Mouse (Mus musculus): ENCODE data around the gene Cd300ld3.
"Not testable (repeated sequence)": the region's sequence is repeated elsewhere in the genome, so short reads cannot be mapped to it uniquely, and the experiment has no call there.

Cd300ld3 gene

DNA sequence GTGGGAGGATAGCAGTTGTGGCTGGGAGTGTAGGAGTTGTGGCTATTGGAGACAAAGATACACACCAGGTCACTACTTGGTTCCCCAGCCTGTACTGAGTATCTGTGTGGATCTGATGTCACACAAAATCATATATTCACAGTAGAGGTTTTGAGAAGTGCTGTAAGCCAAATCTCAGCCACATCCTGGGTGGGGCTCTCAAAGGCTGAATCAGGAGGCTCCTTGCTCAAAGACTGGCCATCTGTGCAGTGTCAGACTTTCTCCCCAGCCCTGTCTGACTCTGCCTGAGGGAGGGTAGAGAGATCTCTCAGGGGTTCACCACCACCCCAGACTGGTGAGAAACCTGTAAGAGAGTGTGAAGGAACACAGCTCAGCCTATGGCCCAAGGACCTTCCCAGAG is 6.3 kb upstream of the Cd300ld3 start:
- DNase-seq (ENCODE audit: inconsistent age in 2 of 2, low spot score in 1 of 2), result no peak

DNA sequence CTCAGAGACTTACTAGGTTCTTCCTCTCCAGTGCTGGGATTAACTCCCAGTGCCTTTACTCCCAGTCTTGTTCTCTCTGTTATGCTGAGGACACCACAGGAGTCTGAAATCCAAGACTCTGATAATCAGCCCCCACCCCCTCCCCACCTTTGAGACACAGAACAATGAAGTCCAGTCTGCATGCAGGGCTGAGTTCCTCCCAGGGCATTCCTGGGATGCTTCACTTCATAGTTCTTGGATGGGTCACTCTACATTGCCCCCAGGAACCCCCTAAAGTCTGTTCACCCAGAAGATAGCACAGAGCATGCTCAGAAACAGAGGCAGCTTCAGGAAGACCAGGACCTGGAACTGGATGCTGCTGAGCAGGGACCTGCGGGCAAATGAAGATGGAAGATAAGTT is 4.8 kb upstream of the Cd300ld3 start:
- DNase-seq (ENCODE audit: inconsistent age in 2 of 2, low spot score in 1 of 2), result no peak

DNA sequence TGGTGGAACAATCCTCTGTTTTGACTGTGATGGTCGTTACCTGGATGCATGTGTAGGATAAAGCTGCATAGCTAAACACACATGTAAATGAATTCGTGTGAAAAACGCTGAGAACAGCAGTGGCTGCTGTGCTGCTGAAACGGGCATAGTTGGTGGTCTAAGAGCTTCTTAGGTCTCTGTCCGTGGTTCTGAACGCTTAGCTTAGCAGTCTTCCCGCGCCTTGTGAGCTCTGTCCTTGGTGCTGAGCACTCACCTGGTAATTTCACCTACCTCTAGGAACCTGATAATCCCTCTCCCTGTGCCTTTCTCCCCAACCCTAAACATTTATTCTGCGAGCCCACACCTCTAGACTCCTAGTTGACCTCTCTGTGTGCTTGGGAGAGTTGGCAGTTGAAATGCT is 4.0 kb upstream of the Cd300ld3 start:
- DNase-seq (ENCODE audit: inconsistent age in 2 of 2, low spot score in 1 of 2), result peak in 1 of 2 experiments; percentile 69

DNA sequence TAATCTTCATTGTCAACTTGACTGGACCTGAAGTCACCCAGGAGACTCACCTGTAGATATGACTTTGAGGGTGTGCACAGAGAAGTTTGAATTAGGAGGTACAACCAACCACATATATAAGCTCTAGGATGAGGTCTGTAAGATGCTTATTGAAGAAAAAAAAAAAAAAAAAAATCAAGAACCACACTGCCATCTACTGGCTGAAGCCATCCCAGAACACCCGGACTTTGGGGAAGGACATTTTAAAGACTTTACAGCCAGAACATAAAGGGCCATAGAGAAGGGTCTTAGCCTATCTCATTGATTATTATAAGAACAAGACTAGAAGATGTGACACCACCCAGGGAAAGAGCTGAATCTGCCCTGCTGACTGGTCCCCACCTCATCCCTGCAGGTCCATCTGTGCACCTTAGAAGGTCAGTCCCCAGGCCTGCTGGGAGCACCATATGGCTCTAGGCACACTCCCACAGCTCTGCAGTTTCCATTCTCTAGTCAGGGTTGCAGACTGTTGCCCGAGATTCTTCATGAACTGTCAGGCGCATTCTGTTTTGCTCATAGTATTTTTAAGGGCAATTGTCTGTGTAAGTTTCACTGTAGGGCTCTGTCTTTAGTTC is 1.2 kb upstream of the Cd300ld3 start:
- DNase-seq (ENCODE audit: inconsistent age in 2 of 2, low spot score in 1 of 2), result peak in 1 of 2 experiments; percentile 53

DNA sequence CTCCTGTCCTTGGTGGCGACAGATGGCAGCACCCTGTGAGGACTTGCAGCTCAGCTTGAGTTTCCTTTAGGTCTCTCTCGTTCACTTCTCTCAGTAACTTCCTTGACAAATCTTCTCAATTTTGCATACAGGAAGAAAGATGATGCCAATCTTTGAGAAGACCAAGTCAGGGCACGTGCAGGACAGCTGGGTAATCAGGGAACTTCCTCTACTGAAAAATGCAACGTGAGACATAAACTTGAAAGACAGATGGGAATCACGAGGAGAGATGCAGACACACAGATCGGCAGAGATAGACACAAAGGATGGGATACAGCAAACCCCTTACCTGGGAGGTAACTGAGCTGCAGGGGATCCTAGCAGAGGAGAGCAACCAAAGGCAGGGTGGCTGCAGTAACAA is 10.5 kb downstream of the Cd300ld3 start, which contains the start of gene Cd300ld5:
Cd300ld5 (minus strand) TSS at position 101 of the 400 bp plus-strand sequence.
- DNase-seq (ENCODE audit: inconsistent age in 2 of 2, low spot score in 1 of 2), result not testable (repeated sequence)

DNA sequence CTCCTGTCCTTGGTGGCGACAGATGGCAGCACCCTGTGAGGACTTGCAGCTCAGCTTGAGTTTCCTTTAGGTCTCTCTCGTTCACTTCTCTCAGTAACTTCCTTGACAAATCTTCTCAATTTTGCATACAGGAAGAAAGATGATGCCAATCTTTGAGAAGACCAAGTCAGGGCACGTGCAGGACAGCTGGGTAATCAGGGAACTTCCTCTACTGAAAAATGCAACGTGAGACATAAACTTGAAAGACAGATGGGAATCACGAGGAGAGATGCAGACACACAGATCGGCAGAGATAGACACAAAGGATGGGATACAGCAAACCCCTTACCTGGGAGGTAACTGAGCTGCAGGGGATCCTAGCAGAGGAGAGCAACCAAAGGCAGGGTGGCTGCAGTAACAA is 21.3 kb downstream of the Cd300ld3 start, which contains the start of gene Cd300ld4:
Cd300ld4 (minus strand) TSS at position 101 of the 400 bp plus-strand sequence.
- DNase-seq (ENCODE audit: inconsistent age in 2 of 2, low spot score in 1 of 2), result not testable (repeated sequence)

DNA sequence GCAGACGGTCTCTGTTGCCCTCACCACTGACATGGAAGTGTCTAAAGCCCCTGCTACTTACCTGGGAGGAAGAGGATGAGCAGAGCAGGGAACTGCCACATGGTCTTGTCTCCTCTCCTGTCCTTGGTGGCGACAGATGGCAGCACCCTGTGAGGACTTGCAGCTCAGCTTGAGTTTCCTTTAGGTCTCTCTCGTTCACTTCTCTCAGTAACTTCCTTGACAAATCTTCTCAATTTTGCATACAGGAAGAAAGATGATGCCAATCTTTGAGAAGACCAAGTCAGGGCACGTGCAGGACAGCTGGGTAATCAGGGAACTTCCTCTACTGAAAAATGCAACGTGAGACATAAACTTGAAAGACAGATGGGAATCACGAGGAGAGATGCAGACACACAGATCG is 32.1 kb downstream of the Cd300ld3 start, which contains the start of gene Cd300ld2:
Cd300ld2 (minus strand) TSS at position 101 of the 400 bp plus-strand sequence.
- DNase-seq (ENCODE audit: inconsistent age in 2 of 2, low spot score in 1 of 2), result not testable (repeated sequence)

DNA sequence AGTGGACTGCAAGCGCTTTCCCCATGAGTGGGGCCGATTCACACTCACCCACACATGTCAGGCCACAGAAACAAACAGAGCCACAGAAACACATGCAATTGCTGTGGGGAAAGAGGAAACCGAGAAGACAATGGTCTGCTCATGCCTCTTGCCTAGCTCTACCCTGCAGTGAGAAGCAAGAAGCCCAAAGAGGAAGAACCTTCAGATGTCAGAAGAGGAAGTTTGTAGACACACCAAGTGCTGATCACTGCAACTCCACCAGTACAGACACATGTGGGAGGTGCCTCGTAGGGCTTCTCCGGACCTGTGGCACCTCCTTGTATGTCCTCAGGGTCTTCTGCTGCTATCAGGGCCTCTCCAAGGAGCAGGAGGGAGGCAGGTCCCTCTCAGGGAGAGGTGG is 44.1 kb downstream of the Cd300ld3 start:
- peak in 1 of 2 experiments; percentile 19 for DNase-seq (ENCODE audit: inconsistent age in 2 of 2, low spot score in 1 of 2)

DNA sequence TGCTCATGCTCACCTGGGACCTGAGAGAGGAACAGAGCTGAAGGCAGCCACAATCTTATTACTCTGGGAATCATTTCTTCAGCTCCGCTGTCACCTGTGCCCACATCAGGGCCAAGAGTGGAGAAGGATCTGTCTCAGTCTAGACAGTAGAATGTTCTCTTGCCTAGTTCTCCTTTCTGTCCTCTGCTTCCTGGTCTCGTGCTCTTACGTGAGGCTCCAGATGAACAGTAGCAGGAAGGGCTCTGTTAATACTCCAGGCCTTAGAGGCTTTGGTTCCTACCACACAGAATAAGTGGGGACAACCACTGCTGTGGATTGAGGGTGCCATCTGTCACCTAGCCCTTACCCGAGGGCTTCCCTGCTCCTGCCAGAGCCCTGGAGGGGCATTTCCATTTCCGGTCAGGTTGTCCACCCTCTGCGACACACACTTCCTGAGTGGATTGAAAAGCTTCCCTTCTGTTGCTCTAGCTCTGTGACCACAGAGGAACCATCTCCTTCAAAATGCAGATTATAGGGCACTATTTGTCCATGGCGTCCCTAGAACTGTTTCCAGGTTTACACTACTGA is 46.7 kb downstream of the Cd300ld3 start, which contains the start of gene Cd300c2:
Cd300c2 (minus strand) TSS at position 407 of the 567 bp plus-strand sequence.
- peak in 1 of 2 experiments; percentile 30 for DNase-seq (ENCODE audit: inconsistent age in 2 of 2, low spot score in 1 of 2)

Data from adrenal gland, adult (tissue).